Mouse (Mus musculus) thymus, postnatal 4 days (tissue): ENCODE results near the gene Fmod.

Experiments
- DNase-seq: peaks from one replicate; pipeline ENCODE4 v3.0.0; 2021

The Fmod gene

DNA sequence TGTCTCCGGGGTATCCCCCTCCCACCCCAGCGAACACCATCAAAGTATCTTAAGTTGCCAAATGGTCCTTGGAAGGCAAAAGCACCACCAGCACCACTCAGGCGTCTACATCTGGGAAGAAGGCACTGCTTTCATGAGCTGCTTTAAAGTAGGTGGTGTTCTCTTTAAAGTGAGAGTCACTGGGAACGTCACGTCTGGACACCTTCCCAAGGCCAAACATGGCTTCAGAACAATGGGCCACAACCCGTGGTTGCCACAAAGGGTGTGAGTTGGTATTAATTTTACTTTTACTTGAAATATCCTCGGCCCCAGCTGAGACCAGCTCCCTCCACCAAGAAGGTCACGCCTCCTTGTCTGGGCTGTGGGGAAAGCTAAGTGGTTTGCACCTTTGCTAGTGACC, 20.7 kb downstream of the Fmod start:
- no peak for DNase-seq

DNA sequence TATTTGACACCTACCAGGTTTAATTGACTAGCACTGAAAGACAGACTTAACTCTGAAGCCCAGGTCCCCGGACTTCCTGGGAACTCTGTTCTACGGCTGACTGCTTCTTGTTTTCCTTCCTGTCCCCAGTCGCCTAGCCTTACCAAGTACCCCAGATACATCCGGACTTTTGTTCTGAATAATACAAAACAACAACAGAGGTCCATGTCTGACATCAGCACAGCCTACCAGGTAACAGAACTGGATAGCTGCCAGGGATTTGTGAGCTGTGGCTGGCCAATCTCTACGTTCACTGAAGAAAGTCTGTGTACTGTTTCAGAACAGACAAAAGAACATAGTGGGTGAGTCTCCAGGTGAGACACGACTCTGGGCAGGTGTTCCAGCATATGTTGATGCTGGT, 21.8 kb downstream of the Fmod start:
- DNase-seq: no peak

DNA sequence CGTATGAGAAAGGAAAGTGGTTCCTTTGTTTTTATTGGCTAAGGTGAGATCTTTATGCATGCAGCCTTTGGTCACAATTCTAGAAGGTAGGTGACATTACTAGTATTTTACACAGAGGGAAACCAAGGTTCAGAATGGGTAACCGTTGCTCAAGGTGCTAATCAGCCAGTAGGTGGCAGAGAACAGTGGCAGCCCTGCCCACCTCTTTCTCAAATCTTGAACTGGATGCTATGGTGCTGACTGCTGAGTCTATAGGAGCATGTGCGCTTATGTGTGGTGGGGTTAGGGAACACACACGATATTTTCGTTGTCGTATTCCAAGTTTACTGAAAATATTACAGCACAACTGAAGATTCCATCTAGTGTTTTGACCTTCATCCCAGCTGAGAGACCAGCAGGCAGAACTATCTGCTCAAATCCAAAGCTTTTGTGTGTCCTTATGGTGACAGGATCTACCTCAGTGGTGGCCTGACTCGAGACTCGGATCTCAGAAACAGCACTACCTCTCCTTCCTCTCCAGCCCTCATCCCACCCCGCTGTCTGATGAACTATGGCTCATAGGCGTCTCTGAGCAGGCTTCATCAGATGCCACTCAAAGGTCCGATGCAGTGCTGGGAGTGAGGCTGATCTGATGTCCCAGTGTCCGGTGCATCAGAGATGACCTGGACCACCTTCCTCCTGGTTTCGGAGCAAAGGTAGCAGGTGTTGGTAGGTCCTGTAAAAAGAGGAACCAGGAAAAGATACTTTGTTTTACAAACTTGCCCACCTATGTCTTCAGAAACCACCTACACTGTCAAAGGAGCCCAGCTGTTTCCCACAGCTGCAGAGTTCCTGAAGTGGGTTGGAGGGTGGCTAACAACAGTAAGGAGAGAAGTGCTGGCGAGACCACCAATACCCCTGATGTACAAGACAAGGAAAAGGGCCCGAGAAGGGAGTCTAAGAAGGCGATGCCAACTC, 23.0 kb downstream of the Fmod start:
- peak; percentile 62 for DNase-seq

DNA sequence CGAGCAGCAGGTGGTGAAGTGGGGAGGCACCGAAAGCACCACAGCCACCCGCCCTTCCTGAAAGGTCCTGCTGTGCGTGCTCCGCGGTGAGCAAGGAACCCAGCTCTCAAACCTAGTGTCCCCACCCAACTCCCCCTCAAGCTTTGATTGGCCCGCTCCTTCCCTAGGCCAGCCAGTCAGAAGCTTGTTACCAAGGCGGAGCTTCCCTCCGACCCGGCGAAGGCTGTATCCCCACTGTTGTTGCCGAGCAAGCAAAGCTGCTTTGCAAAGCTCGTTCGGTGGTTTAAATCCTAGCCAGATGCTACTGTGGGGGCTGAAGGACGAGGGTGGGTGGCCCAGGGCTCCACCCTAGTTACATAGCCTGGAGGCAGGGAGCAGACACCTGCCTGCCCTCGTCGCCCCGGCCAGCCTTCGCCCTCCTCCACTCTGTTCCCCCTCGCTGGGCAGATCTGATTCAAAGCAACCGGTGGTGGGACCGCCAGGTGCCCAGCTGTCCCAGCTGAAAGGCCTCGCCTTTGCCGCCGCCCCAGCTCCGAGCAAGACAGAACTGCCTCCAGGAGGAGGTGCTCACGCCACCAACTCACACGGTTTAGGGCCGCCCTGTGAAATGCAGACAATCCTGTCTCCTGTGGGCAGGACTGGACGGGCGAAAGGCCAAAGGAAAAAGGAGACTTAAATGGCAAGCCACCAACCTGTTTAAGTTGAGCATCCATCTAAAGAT, 24.0 kb downstream of the Fmod start:
- DNase-seq: peak; percentile 90

DNA sequence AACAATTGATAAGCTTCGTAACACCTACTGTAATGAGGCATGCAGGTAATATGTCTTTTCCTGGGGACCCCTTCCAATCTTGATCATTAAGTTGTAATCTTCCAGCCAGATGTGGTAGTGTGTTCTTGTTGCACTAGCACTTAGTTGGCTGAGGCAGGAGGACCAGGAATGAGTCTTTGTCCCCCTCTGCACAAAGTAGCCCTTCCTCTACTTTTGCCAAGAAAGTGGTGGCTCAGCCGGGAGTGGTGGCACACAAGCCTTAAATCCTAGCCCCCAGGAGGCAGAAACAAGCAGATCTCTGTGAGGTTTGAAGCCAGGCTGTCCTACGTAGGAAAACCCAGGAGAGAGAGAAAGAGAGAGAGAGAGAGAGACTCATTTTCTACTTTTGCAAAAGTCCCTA, 24.9 kb downstream of the Fmod start:
- DNase-seq: peak; percentile 37

DNA sequence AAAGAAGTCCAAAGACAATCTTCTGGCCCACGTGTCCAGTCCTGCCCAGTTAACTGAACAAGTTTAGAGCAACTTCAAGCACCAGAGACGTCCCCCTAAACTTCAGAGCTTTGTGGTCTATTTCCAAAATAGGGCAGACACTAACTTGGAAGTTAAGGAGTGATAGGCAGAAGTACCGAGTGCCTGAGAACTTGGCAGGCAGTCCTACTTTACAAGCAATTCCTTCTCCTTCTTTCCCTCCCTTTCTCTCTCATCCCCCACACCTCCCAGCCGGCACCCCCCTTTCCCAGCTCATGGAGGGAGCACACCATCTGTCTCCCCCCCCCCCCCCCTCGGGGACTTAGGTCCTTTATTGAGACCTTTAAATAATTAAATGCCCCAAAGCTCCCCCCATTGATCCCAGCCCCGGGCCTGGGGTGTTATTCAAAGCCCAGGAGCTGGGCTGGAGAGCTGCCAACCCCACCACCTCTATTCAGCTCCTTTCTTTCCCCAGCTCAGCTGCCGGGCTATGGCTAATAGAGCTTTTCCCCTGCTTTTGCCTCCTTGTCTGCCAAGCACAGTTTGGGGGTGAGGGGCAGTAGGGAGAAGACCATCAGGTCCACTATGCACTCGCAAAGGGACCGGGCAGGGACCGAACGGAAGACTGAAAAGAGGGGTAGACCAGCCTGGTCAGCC, 25.5 kb downstream of the Fmod start:
- DNase-seq: no peak

DNA sequence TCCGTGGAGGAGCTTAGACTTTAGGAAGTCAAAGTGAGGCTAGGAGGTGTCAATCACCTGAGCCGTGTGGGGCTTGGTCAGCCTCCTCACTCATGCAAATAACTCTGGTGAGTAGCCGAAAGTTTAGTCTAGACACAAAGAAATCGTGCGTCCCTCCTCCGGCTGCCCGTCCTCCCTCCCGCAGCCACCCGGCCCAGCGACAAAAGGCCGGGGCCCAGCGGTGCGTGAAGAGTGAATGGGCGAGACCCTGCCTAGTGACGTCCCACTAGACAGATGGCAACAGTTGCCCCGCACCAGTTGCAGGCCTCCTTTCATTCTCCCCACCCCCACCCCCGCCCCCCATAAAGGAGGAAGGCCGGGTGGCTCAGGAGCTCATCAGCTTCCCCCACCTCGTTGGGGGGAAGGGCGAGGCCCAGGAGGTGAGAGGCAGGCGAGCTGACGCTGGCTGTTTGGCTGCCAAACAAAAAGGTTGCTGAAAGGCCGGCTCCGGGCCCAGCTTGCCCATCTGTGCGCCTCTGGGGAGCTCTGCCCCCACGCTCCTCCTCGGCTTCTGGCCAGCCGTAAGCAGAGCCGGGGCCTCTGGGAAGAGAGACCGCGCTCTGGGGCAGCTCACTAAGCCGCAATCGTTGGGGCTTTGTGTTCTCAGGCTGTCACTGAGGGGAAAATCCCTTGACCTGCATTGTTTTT, 26.2 kb downstream of the Fmod start:
- peak; percentile 86 for DNase-seq

DNA sequence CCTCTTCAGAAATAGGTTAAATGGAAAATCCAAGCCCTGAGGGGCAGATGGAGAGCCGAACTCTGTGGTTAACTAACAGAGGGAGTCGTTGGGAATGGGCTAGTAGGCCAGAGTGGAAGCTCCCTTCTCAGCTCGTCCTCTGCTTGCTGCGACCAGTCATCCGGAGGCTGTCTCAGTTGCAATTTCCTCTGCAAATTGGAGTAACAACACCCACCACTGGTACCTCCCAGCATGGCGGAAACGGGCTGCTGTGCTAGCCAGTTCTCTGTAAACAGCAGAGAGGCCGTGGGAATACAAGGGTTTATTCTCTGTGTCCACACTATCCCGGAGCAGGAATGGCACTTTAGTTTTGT, 26.7 kb downstream of the Fmod start:
- peak; percentile 80 for DNase-seq

DNA sequence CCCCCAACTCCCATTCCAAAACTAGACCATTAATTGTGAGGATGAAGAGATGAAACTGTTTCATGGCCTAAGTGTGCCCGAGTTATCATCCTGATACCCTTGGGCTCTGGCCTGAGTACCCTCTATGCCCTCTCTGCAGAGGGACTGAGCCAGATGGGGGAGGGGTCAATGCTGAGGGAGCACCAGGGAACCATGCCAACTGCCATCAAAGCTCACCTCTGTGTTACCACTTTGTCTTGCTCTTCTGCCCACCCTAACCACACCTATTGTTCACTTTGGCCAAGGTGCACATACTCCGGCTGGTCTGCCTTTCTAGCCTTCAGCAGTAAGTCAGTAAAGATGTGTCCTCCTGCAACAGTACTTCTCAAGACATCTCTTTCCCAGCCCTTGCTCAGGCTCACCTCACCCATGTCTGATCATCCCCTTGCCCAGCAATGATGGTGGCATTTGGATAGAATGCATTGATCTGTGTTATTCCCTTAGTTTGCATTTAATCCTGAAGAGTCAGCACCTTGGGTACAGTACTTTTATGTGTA, 27.3 kb downstream of the Fmod start:
- peak; percentile 60 for DNase-seq

DNA sequence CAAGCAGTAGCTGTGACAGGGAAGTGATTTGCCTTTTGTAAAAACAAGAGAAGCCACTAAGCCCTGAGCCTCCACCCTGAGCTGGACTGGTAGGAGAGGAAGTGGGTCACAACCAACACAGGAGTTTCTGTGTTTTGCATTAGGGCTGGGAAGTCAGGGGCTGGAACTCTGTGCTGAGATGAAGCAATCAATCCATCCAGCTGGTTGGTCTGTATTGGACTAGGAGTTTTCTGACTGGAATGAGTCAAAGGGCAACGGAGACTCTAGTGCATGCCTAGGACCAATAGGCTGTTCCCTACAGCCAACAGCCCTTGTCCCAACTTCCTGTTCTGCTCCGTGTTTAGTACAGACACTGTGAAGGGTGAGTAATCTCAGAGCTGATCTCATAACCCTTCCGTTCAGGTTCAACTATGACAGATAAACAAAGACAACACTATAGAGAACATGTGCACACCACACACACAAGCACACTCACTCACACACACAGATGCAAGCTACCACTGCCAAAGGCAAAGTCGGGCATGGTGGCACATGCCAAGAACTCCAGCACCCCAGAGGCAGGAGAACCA, 28.3 kb downstream of the Fmod start:
- DNase-seq: peak; percentile 61

DNA sequence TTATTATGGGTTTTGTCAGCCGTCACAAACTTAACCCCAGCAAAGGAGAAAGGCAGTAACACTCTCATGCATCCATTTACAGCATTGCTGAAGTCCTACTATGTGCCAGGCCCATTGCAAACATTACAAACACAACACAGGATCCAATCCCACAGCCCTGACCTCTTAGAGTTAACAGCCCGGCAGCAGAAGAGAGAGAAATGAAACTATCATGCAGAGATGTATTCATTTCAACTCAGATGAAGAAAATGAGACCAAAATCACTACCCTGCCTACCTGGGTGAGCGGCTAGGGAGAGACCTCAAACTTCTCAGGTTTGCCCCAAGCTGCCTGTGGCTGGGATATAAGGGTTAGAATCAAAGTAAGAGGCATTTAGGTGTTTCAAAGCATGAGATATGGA, 29.5 kb downstream of the Fmod start:
- peak; percentile 47 for DNase-seq

DNA sequence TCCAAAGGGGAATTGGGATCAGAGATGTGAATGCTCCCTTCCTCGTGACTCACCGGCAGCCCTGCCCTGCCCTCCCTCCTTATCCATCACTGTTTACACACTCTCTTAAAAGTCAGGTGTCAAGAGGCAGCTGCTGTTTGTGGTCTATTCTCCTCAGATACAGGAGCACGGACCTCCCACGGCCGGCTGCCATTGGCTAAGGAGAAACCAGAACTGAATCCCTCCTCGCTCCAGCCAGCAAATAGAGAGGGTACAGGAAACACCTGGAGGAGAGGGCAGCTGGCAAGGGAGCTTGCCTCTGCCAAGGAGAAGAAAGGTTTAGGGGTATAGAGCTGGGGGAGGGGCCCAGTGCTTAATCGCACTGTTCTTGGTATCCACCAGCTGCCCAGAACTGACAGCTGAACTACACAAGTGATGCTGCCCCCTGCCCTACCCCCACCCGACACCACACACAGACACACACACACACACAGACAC, 30.1 kb downstream of the Fmod start:
- peak; percentile 85 for DNase-seq

DNA sequence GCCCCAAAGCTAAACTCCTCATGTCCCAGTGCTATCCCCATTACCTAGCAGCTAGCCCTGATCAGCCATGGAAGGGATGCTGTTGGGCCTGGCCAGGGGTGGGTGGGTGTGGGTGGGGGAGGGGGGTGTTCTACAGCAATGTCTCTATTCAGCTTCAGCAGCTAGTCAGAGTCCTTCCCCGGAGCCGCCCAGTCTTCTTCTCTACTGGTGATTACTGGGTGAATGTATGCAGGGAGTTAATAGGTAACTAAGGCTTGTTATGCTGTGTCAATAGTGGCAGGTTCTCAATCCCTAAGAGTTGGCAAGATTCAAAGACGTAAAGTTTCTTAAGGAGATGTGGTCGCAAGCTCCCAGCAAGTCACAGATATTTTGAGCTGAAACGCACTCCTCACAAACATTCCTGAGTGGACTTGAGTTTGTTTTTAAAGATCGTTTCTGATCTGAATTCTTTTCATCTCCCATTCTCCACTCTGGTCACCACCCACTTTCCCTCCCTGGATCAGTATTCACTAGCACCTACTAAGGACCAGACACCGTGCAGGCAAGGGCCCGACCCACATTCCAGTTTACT, 33.1 kb downstream of the Fmod start:
- DNase-seq: no peak

DNA sequence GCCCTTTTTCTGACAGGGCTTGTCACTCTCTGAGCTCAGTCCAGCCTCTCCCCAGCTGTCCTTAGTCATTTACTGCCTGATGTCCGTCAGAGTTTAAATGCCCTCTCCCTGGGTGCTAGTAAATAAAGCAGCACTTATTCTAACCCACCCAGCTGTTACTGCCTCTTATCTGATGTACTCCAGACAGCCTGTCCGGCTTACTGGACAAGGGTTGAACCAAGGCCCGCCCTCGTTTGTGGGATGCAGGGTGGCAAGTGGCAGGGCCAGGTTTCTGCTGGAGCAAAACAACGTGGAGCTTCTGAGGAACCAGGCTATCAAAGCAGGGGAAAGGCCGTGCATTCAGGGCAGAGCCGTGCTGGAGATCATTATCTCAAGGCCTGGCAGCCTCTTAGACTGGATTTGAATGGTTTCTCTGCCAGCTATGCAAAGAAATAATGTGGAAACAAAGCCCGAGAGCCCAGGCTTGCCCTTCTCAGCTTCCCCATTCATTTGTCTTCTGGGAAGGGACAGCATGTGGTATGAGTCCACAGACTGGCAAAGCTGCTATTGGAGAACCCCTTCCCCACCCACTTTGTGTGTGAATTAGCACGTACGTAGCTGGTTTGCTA, 34.5 kb downstream of the Fmod start:
- DNase-seq: no peak

DNA sequence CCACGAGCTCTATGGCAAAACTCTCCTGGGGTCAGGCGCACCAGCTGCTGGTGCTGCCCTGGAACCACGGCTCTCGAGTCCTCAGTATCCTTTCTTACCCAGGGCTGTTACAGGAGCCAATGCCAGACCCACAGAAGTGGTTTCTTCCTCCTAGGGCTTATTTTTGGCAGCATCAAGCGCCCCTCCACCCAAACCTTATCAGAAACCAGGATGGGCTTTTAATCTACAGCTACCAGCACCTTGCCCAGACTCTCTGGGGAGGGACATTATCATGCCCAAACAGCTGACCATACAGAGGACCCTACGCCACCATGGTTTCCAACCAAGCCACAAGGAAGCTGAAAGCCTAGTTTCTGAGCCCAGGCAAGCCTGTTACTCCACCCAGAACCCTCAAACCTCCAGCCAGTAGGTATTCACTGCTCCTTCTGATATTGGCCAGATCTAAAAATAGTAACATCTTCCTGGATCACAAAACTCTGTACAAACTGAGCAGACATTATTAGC, 36.1 kb downstream of the Fmod start:
- peak; percentile 35 for DNase-seq

DNA sequence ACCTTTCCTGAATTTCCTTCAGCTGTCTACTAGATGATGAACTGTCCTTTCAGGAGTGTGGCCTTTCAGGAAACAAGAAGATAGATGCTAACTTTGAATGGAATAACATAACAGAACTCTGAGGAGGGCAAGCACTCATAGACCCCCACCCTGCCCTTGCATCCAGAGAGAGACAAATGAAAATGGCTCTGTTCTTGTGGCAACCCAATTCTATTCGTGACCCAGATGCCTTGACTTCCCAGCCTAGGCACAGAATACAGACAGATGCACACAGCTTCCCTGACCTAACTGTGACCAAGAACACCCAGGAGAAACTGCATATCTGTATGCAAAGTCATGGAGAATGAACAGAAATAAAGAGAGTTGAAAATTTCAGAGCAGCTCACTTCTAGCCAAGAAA, 36.6 kb downstream of the Fmod start:
- no peak for DNase-seq

DNA sequence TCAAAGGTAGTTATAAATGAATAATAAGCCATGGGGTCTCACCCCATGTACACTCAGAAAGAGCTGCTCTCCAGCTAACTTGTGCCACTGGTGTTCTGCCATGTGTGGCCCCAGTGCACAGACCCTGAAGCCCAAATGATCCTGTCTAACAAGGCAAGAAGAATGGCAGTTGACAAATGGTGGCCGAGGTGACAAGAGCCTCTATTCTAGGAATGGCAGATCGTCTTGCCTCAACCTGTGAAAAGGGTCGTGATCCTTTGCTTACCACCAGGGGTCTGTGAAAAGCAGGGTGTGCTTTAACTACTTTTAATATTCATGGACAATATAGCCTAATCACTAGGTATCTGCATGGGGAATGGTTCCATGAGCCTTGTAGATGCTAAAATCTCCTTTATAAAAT, 37.1 kb downstream of the Fmod start:
- peak; percentile 28 for DNase-seq

DNA sequence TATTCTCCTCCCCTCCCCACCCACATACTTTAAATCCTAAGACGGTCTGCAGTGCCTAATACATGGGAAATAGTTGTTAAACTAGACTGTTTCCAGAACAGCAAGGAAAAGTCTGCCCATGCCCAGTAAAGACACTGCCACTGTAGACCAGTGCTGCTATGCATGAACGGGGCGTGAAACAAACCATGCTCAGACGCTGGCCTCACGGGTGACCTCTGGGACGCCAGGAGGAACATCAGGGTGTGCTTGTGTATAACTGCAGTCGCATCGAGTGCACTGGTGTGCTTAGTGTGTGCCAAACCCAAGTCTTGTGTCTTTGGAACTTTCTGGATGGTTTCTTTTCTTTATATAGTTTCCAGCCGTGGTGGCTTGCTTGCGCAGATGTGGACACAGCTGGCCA, 37.6 kb downstream of the Fmod start:
- DNase-seq: peak; percentile 31

DNA sequence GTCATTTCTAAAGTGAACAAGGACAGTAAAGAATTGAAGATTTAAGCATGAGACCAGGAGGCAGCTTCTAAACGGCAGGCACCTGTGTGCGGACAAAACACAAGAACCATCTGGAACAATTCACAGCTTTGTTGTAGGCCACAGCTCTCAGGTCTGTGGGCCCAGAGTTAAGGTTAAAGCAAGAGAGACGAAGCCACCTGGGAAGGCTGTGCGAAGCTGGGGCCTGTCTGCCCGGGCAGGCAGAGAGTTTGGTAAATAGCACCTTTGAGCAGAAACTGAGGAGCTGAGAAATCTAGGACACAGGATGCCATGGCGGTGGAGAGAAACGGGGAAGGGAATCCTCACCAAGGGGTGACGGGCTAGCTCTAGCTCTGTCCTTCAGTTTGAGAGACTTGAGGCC, 38.5 kb downstream of the Fmod start:
- peak; percentile 61 for DNase-seq

DNA sequence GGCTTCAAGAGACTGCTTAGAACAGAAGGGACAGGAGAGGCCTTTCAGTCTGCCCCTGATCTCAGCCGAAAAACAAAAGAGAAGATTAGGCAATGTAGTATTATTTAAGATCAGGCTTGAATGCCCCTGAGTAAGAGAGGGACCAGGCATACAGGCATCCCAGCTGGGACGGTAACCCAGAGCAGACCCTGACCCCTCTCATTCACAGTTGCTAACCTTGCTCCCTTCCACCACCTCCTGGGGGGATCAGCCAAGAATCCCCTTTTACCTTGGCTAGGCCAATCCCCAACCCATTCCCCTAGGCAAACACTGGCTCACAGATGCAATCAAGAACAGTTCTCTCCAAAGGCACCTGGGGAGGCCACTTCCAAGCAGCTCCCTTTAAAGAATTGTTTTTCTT, 39.7 kb downstream of the Fmod start:
- peak; percentile 44 for DNase-seq

DNA sequence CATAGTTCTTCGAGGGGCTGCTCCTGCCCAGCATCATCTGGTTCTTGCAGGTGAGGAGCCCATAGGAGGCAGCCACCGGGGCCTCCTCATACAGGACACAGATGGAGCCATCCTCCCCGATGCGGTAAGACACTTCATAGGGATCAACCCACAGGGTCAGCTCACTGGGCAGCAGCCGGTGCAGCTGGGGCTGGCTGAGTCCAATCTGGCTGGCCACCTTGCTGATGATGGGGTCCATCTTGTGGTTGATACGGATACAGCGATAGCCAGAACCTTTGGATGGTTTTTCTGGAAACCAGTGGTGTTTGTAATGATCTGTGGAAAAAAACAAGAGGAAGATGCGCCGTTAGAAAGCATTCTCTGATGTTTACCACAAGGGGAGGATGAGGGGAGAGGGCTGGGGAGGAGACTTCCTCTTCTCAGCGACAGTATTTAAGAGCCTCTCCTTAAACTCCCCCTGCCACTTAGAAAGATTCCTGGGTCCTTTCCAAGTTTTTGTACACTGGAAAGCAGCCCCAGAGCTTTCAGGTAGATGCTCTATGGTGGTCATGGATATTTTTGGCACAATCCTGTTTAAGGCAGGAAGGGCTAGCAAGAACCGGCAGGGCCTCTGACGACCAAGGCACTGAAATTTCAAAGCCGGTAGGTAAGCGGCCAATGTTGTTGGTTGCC, 40.5 kb downstream of the Fmod start:
- peak; percentile 59 for DNase-seq
